Comparison of ENCODE assay signal across 8 mouse cellular contexts in genomic region chrX:150956522-150957300, GRCm38 (mm10).
DNase-seq lines count a peak whose midpoint lies in the region; ATAC-seq and TF ChIP-seq lines count a peak whose summit lies in the region.

No protein-coding gene starts in this region.

- no peaks in the 10 kb centered on the region for H3K36me3 ChIP-seq in forebrain, embryonic 11.5 days (ENCODE audit: control insufficient read depth, insufficient read depth, low read length)
- no peaks in the 10 kb centered on the region for H3K36me3 ChIP-seq in heart, embryonic 14.5 days (ENCODE audit: control insufficient read depth, insufficient read depth, low read length)
- no peaks in the 10 kb centered on the region for H3K36me3 ChIP-seq in kidney, postnatal 0 days (ENCODE audit: insufficient read depth, low read length)
- no peaks in the 10 kb centered on the region for H3K36me3 ChIP-seq in liver, embryonic 11.5 days (ENCODE audit: control insufficient read depth, insufficient read depth, low read length)
- no peaks in the 10 kb centered on the region for H3K36me3 ChIP-seq in stomach, postnatal 0 days (ENCODE audit: control insufficient read depth, insufficient read depth, low read length)

- no peak for TF ChIP-seq EP300 in stomach, postnatal 0 days (optimal IDR thresholded peaks at IDR 0.05)

- peak overlapping the region; percentile 45 for H3K4me2 ChIP-seq in forebrain, embryonic 11.5 days (ENCODE audit: low read depth, low read length, severe bottlenecking)
- H3K4me2 ChIP-seq in heart, embryonic 14.5 days (ENCODE audit: low read length) = peak overlapping the region; percentile 48
- peak overlapping the region; percentile 41 for H3K4me2 ChIP-seq in kidney, postnatal 0 days (ENCODE audit: low read length)
- peak overlapping the region; percentile 54 for H3K4me2 ChIP-seq in liver, embryonic 11.5 days
- peak overlapping the region; percentile 21; the same call in 1 of the 2 replicates for H3K4me2 ChIP-seq in stomach, postnatal 0 days (replicated peaks; ENCODE audit: low read depth)

- H3K9me3 ChIP-seq in forebrain, embryonic 11.5 days (ENCODE audit: control insufficient read depth, low read length) = no peaks in the 10 kb centered on the region
- H3K9me3 ChIP-seq in heart, embryonic 14.5 days (ENCODE audit: control insufficient read depth, low read length) = no peaks in the 10 kb centered on the region
- no peaks in the 10 kb centered on the region for H3K9me3 ChIP-seq in kidney, postnatal 0 days (replicated peaks; ENCODE audit: low read length)
- no peaks in the 10 kb centered on the region for H3K9me3 ChIP-seq in liver, embryonic 11.5 days (ENCODE audit: control insufficient read depth, low read length)
- H3K9me3 ChIP-seq in stomach, postnatal 0 days (ENCODE audit: control insufficient read depth, low read length) = no peaks in the 10 kb centered on the region

- whole genome bisulfite sequencing in forebrain, embryonic 11.5 days = 20% methylated on average over 25 of the region's 25 CpGs
- WGBS in heart, embryonic 14.5 days = 22% methylated on average over 25 of the region's 25 CpGs
- WGBS in kidney, postnatal 0 days = 32% methylated on average over 25 of the region's 25 CpGs
- 22% methylated on average over 25 of the region's 25 CpGs for WGBS in liver, embryonic 11.5 days
- WGBS in stomach, postnatal 0 days = 15% methylated on average over 25 of the region's 25 CpGs

- H3K4me1 ChIP-seq in forebrain, embryonic 11.5 days (replicated peaks; ENCODE audit: control insufficient read depth, insufficient read depth, low read length) = no peaks in the 10 kb centered on the region
- H3K4me1 ChIP-seq in heart, embryonic 14.5 days (ENCODE audit: control insufficient read depth in 2 of 2, insufficient read depth in 2 of 2, low read length in 2 of 2) = peaks cover 0 to 6% of the 10 kb centered on the region in 2 experiments; a peak in 3 of 4 replicates
- H3K4me1 ChIP-seq in kidney, postnatal 0 days (replicated peaks; ENCODE audit: insufficient read depth, low read length) = no peaks in the 10 kb centered on the region
- H3K4me1 ChIP-seq in liver, embryonic 11.5 days (replicated peaks; ENCODE audit: control insufficient read depth, insufficient read depth, low read length) = no peaks in the 10 kb centered on the region
- no peaks in the 10 kb centered on the region for H3K4me1 ChIP-seq in stomach, postnatal 0 days (replicated peaks; ENCODE audit: control insufficient read depth, insufficient read depth)

- ATAC-seq in forebrain, embryonic 11.5 days (replicated peaks; ENCODE audit: low FRiP score) = peak; percentile 97
- ATAC-seq in heart, embryonic 14.5 days (ENCODE audit: insufficient number of reproducible peaks, insufficient read depth, low FRiP score, low read depth) = peak; percentile 91
- peak; percentile 98 for ATAC-seq in kidney, postnatal 0 days (replicated peaks; ENCODE audit: low FRiP score, low read depth)
- peak; percentile 92 for ATAC-seq in liver, embryonic 11.5 days (replicated peaks; ENCODE audit: low FRiP score)
- ATAC-seq in stomach, postnatal 0 days (ENCODE audit: low FRiP score, low TSS enrichment) = peak; percentile 96

- H3K27me3 ChIP-seq in forebrain, embryonic 11.5 days (ENCODE audit: control insufficient read depth, insufficient read depth, low read length) = no peaks in the 10 kb centered on the region
- H3K27me3 ChIP-seq in heart, embryonic 14.5 days (ENCODE audit: control insufficient read depth, insufficient read depth, low read length) = no peaks in the 10 kb centered on the region
- H3K27me3 ChIP-seq in kidney, postnatal 0 days (ENCODE audit: insufficient read depth, low read length) = no peaks in the 10 kb centered on the region
- no peaks in the 10 kb centered on the region for H3K27me3 ChIP-seq in liver, embryonic 11.5 days (replicated peaks; ENCODE audit: control insufficient read depth, insufficient read depth, low read length)
- no peaks in the 10 kb centered on the region for H3K27me3 ChIP-seq in stomach, postnatal 0 days (ENCODE audit: control insufficient read depth, insufficient read depth, low read length)

- peak; percentile 59 for TF ChIP-seq CTCF in brain, embryonic 14.5 days (IDR thresholded peaks at IDR 0.05; ENCODE audit: borderline replicate concordance, extremely low read depth, insufficient read depth, insufficient read length)
- TF ChIP-seq CTCF in kidney, postnatal 0 days (IDR thresholded peaks at IDR 0.05; ENCODE audit: low read depth) = peak; percentile 79
- peak; percentile 79 for TF ChIP-seq CTCF in stomach, postnatal 0 days (IDR thresholded peaks at IDR 0.05; ENCODE audit: low read depth)

- no peak overlapping the region; the same call in 1 of the 2 replicates for H3K9ac ChIP-seq in forebrain, embryonic 11.5 days (ENCODE audit: low read length)
- H3K9ac ChIP-seq in heart, embryonic 14.5 days (ENCODE audit: low read length) = 0 out of 2 replicates have a peak overlapping the region, but pooled peaks have one; percentile 38
- H3K9ac ChIP-seq in kidney, postnatal 0 days (ENCODE audit: low read depth, low read length) = no peak overlapping the region
- no peak overlapping the region for H3K9ac ChIP-seq in liver, embryonic 11.5 days (ENCODE audit: low read depth, low read length)
- H3K9ac ChIP-seq in stomach, postnatal 0 days (ENCODE audit: low read length) = no peak overlapping the region

- H3K27ac ChIP-seq in forebrain, embryonic 11.5 days (ENCODE audit: low read depth, low read length) = no peak overlapping the region
- peak overlapping the region; percentile 65 to 74; a peak in 3 of 4 replicates for H3K27ac ChIP-seq in heart, embryonic 14.5 days (replicated peaks in 1 of 2; ENCODE audit: control insufficient read depth in 1 of 2, insufficient read depth in 1 of 2, low read depth in 2 of 2, low read length in 2 of 2)
- H3K27ac ChIP-seq in kidney, postnatal 0 days = peak overlapping the region; percentile 52
- no peak overlapping the region for H3K27ac ChIP-seq in liver, embryonic 11.5 days (ENCODE audit: low read depth, low read length)
- H3K27ac ChIP-seq in stomach, postnatal 0 days (replicated peaks) = peak overlapping the region; percentile 45; the same call in 1 of the 2 replicates

- peak overlapping the region; percentile 16 for H3K4me3 ChIP-seq in forebrain, embryonic 11.5 days (ENCODE audit: low read depth, low read length)
- no peak overlapping the region for H3K4me3 ChIP-seq in heart, embryonic 14.5 days (ENCODE audit: control insufficient read depth in 1 of 2, insufficient read depth in 1 of 2, low read depth in 1 of 2, low read length in 2 of 2)
- no peak overlapping the region for H3K4me3 ChIP-seq in kidney, postnatal 0 days (replicated peaks; ENCODE audit: low read depth, low read length)
- peak overlapping the region; percentile 20; the same call in 1 of the 2 replicates for H3K4me3 ChIP-seq in liver, embryonic 11.5 days (ENCODE audit: low read depth, low read length)
- H3K4me3 ChIP-seq in stomach, postnatal 0 days (ENCODE audit: low read depth, low read length) = no peak overlapping the region; the same call in 1 of the 2 replicates

- peak; percentile 83 for DNase-seq in 3T3-L1 (ENCODE audit: low read depth, low spot score)
- peak; percentile 92 for DNase-seq in brain, embryonic 14.5 days (ENCODE audit: low read depth)
- peak; percentile 88 for DNase-seq in forebrain, embryonic 11.5 days (ENCODE audit: low spot score)
- peak; percentile 95 for DNase-seq in kidney, postnatal 0 days (ENCODE audit: low spot score)
- peak; percentile 57 for DNase-seq in liver, embryonic 11.5 days (ENCODE audit: low spot score)
- DNase-seq in natural killer cell, adult 2 months (ENCODE audit: low spot score in 2 of 2) = peak; percentile 22 to 39
- peak; percentile 81 for DNase-seq in stomach, postnatal 0 days (ENCODE audit: low spot score)

- TF ChIP-seq POLR2A in brain, embryonic 14.5 days (IDR thresholded peaks at IDR 0.05; ENCODE audit: borderline replicate concordance, extremely low read depth, insufficient read depth, insufficient read length, poor library complexity, severe bottlenecking) = no peak

Comparison
In these comparisons a context has a peak if more than half of its experiments do, and no peak if none do; other contexts are left out.
1. DNase-seq: peak in every context shown above with its lines; median percentile 95 in kidney, postnatal 0 days; 92 in brain, embryonic 14.5 days; 88 in forebrain, embryonic 11.5 days; 83 in 3T3-L1; 81 in stomach, postnatal 0 days; 57 in liver, embryonic 11.5 days; 30 in natural killer cell, adult 2 months.
2. H3K27ac ChIP-seq: peak in heart, embryonic 14.5 days (2 of 2), kidney, postnatal 0 days (single experiment) and stomach, postnatal 0 days (single experiment); none in forebrain, embryonic 11.5 days (single experiment) and liver, embryonic 11.5 days (single experiment).
3. H3K4me3 ChIP-seq: peak in forebrain, embryonic 11.5 days (single experiment) and liver, embryonic 11.5 days (single experiment); none in heart, embryonic 14.5 days (0 of 2), kidney, postnatal 0 days (single experiment) and stomach, postnatal 0 days (single experiment).
4. Peak in every context shown above with its lines, with median percentiles within 50 percentile points of each other: CTCF ChIP-seq, ATAC-seq and H3K4me2 ChIP-seq.